Mouse (Mus musculus): ENCODE data around the gene Wnt9b.
"Not testable (repeated sequence)": the region's sequence is repeated elsewhere in the genome, so short reads cannot be mapped to it uniquely, and the experiment has no call there.

Wnt9b gene

DNA sequence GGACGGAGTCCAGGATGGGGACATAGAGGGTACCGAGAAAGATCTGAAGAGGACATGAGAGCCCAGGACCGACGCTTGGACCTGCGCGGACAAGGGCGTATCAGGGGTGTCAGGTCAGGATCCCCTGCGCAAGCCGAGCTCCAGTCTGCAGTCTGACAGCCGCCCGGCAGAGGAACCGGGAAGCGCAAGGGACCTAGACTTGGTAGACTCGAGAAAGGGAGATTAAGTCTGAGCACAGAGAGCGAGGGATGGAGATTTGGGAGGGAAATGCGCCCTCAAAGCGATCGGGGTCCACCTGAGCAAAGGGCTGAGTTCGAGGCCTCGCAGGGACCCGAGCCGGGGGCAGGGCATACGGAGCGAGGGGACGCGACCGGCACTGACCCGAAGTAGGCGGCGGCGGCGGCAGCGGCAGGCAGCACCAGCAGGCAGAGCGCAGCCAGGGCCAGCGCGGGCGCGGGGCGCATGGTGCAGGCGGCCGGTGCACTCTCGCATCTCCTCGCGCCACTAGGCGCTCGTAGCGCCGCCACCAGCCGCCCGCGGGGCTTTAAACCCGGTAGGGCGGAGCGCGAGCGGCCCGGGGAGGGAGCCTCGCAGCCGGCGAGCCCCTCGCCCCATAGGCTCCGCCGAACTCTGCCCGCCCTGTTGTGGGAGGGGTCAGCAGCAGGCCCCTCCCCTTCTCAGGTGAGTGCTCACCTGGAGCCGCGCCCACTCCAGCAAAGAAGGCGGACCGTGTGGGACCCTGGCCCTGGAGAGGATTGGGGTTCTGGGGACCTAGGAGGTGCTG lies at the start of gene Wnt9b:
Gene Wnt9b, minus strand, starts transcription at position 516 of the 784 bp plus-strand sequence.
- DNase-seq (ENCODE audit: low spot score): no peak

DNA sequence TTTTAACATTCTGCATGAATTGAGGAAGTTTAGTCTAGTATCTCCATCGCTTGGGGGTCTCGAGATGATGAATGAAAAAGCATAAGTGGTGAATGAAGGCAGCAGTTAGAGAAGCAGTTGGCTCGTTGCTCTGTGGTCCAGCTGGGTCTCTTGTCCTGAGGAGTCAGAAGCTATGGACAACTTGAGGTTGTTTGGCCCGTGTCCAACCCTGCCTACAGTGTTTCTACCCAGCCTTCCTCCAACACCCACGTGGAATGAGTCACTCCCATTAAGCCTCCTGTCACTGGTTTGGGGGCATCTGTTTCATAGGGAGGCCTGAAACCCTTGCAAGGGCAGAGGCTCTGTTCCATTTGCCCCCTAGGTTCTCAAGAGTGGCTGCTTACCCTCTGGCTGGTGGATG lies 40.3 kb upstream of the Wnt9b start:
- no peak for DNase-seq (ENCODE audit: low spot score)

DNA sequence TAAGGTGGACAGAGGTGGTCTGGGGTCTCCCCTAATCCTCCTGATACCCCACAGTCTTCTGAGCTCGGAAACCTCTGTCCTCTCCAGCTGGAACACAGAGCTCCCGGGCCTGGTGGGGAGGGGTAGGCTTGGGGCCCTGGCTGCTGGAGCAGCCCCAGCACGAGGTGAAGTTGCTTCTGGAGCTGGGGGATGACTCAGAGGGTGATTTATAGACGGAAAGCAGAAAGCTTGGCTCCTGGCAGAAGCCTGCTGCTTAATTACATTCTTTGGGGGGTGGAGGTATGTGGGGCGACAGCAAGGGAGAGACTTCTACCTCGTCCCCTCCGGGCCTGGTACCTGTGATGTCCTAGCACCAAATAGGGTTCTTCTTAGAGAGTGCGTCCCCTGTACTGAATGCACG lies 30.5 kb upstream of the Wnt9b start:
- no peak for DNase-seq (ENCODE audit: low spot score)

DNA sequence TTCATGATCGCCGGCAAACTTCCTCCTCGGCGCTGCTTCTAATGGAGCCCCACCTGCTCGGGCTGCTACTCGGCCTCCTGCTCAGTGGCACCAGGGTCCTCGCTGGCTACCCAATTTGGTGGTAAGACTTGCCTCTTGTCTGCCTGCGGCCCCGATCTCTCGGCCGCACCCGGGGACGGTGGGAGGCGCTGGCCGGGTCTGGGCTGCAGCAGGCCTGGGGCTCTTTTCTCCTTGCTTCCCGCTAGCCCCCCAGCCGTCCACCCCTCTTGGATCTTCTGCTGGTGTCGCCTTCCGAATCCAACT lies 24.6 kb upstream of the Wnt9b start:
- no peak for DNase-seq (ENCODE audit: low spot score)

DNA sequence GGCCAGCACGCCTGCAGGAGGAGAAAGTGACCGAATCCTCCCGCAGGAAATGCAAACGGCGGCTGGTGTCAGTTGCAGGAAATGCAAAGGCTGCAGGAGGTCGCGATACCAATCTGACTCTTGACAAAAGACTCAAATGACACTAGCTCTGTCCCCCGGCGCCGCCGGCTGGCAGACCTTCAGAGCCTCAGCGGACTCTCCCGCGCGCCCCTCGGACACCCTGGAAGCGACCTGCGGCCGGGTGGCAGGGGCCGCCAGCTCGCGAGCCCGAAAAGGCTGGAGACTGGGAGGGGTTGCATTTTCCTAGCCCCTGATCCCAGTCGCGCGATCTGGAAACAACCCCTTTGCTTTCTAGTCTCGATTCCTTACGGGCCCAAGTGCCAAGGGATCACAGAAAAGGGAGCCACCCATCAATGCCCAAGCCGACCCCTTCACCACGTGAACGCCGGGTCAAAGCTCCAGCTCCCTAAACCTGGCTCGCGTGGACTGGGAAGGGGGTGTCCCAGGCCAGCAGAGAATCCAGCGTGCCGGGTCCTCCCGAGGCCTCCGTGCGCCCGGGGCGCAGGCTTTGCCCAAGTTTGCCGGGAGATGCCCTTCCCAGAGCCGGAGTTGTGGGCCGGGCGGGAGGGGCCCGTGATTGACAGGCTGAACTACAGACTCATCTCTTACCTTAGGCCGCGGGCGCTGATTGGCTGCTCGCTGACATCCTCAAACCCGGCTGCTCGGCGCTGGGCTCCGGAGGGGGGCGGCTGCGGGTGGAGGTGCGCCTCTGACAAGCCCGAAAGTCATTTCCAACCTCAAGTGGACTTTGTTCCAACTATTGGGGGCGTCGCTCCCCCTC lies 24.0 kb upstream of the Wnt9b start, which contains the start of gene Wnt3:
Gene Wnt3, plus strand, starts transcription at position 764 of the 841 bp plus-strand sequence.
- no peak for DNase-seq (ENCODE audit: low spot score)

DNA sequence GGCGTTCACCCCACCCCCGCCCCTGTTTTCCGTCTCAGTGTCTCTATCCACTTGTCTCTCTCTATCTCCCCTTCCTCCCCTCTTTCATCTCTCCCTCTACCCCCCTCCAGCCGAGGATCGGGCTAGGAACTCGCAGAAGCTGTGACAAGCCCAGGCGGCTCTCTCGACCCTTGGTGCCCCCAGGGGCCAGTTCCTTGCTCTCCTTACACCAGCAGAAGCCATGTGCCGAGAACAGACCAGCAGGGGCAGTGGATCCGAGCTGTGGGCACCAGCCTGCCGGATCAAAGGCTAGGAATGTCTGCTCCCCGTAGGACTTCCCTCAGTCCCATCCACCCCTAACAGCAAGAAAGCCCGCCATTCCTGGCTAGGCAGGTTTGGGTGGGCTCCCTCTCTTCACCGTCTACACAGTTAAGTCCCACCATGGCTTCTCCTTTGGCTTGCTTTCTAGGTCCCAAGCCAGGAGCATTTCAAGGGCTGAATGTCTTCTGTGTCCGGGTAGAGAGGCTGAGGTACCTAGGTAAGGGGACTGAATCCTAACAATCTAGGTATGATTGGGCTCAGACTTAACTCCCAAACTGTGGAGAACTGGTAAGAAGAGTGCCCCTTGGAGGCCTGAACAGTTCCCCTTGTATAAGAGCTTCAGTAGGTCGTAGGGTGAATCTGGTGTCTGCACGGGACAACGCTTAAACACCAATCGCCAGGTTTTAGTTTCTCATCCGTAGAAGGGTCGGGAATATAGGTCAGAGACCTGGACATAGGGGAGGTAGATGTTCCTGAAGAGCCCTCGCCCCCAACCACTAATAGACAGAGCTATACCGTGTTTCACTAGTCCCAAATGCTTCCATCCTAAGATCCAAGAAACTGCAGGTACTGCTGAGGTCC lies 23.1 kb upstream of the Wnt9b start:
- no peak for DNase-seq (ENCODE audit: low spot score)

DNA sequence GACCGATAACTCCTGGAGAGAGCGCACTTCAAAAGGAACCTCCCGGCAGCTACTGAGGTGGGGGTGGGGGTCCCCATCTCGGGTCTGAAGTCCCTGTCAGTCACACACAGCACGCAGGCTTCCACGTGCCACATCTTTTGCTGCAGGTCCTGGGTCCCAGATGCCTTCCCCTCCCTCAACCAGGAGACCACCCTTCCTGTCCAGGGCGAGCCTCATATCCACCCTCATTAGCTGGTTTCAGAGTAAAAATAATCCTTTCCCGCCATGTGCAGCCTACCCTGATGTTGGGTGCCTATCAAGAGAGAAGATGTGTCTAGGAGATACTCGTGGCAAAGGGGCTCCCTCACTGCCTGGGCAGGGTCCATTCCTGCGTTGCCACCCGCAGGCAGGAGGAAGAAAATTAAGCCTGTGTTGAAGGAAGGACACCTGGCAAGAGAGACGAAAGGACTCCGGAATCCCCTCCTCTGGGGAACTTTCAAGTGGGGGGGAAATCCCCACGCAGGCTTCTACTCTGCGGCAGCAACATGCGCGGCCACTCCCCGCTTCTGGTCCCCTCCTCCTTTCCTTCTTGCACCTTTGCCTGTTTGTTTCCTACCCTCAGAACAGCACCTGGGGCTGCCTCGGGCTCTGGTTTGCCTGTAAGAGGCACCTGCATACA lies 21.7 kb upstream of the Wnt9b start:
- peak; percentile 26 for DNase-seq (ENCODE audit: low spot score)

DNA sequence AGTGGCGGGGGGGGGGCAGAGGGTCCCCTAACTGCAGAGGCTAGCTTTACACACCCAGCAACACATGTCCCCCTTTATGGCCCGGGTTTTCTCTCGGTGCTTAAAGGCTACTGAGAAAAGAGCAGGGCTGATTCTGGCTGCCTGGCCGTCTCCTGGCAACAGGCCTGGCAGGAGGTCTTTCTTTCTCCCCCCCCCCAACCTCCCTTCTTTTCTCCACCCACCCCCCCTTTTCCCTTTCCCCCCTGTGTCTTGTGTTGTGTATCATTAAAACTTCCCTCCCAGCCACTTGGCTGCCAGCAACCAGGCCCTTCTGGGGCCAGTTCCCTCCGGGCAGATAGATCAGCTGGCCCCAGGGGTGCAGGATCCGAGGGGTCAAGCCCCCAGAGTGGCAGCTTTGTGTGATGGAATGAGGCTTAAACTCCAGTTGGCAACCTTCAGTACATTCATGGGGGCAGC lies 16.0 kb upstream of the Wnt9b start:
- DNase-seq (ENCODE audit: low spot score): no peak

DNA sequence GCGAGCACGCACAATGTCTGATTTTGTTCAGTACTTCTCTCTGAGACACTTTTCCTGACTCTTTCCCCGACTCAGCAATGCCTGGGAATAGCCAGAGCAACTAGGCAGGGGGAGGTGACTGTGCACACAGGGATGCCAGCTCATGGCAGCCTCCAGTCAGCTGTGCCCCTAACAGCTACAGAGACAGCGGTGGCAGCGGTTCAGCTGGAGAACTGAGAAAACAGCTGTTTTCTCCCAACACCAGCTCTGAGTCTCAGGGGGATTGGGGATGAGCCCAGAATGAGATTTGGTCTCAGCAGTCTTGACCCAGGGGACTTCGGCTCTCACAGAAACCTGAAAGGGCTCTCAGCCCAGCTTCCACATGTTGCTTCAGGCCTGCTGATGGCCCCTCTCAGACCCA lies 15.0 kb upstream of the Wnt9b start:
- DNase-seq (ENCODE audit: low spot score): no peak

DNA sequence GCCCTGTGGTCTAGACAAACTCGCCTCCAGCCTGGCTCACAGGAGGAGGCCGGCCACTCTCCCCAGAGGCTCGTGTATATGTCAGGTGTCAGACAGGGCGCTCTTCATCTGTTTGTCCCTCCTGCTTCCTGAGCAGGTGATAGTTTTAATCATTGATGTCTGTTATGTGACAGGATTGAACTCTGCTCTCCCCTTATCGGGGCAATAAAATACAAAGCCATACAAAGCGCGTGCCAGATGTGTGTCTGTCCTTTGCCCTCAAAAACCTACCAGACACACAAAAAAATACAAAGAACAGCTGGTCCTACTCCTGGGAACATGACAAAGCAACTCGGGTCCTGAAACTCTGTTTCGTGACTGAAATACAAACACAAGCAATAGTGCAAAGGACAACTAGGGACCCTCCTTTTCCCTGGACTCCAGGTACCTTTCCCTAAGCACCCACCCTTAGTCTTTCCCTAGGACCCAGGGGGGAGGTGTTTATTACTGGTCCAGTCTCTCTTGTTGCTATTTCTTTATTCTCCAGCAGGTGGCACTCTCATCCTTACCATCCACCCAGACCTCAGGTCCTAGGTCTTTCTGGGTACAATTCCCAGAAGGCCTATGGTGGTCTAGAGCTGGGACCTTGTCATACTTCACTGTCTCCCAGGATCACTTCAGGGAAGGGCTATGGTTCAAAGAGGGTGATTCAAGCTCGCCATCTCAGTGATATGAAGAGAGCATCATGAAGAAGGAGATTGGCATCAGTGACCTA lies 14.0 kb upstream of the Wnt9b start:
- no peak for DNase-seq (ENCODE audit: low spot score)

DNA sequence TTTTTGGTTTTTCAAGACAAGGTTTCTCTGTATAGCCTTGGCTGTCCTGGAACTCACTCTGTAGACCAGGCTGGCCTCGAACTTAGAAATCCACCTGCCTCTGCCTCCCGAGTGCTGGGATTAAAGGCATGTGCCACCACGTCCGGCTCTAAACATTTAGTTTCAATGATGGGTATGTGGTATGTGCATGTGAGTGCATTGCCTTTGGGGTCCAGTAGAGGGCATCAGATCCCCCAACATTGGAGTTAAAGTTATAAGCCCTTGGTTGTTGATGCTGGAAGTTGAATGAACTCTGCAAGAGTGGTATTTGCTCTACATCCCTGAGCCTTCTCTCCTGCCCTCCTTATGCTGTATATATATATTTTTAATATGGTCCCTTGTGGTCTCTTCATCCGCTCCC lies 11.3 kb upstream of the Wnt9b start:
- not testable (repeated sequence) for DNase-seq (ENCODE audit: low spot score)

DNA sequence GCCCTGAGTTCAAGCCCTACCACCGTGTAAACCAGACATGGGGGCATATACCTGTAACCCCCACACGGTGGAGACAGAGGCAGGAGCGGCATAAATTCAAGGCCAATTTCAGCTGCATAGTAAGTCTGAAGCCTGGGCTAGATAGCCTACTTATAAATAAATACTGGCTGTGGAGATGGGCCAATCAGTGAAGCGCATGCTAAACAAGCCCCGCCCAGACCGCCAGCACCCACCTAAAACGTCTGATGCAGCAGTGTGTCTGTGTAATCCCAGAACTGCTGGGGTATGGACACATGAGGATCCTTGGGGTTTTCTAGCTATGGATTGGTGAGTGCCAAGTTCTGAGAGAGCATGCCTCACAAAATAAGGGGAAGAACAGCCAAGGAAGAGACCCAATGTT lies 10.5 kb upstream of the Wnt9b start:
- DNase-seq (ENCODE audit: low spot score): no peak

DNA sequence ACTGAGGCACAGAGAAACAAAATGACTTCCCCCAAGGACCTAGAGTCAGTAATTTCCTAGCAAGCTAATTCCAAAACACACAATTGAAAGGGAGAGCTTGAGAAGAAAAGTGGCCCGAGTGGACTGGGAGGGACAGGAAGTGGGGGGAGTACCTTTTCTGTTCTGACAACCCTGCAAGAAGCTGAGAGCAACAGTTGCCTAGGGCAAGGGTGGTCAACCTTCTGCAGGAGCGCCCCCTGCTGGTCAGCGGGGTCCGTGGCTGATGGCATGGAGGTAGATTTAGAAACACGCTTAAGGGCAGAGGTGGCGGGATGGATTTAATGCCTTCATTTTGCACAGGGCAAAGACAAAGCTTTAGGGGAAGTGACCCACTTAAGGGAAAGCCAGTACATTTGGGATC lies 9.1 kb upstream of the Wnt9b start:
- peak; percentile 33 for DNase-seq (ENCODE audit: low spot score)

DNA sequence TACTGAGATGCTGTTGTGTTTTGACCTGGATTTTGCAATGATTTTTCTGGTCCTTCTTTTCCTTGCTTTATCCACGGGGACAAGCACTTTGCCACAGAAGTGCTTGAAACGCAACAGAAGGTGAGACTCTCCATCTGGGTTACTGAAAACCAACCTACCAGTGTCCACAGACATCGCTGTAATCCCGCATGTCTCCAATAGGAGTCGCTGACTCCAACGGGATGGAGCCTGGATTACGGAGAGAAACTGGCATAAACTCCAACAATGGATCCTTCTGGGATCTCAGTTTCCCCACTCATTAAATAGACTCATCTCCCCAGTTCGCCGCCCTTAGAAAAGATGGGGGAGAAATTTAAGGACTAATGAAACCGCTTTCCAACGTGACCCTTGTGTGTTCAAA lies 8.4 kb upstream of the Wnt9b start:
- no peak for DNase-seq (ENCODE audit: low spot score)

DNA sequence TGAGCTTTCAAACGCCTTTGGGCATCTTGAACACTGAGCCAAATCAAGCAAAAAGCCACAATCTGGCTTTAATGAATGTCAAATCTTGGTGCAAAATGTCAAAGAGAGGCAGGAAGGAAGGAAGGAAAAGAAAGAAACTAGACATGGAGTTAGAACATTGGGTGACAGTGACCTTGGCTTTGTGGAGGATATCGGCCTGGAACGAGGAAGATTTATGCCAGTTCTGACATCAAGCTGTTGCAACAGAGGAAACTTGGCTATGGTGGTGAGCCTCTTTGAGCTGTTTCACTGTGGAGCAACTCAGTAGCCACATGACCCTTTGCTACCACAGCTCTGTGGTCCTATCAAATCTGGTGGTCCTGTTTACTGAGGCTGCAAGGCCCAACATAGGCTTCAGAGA lies 991 bp upstream of the Wnt9b start:
- DNase-seq (ENCODE audit: low spot score): no peak

DNA sequence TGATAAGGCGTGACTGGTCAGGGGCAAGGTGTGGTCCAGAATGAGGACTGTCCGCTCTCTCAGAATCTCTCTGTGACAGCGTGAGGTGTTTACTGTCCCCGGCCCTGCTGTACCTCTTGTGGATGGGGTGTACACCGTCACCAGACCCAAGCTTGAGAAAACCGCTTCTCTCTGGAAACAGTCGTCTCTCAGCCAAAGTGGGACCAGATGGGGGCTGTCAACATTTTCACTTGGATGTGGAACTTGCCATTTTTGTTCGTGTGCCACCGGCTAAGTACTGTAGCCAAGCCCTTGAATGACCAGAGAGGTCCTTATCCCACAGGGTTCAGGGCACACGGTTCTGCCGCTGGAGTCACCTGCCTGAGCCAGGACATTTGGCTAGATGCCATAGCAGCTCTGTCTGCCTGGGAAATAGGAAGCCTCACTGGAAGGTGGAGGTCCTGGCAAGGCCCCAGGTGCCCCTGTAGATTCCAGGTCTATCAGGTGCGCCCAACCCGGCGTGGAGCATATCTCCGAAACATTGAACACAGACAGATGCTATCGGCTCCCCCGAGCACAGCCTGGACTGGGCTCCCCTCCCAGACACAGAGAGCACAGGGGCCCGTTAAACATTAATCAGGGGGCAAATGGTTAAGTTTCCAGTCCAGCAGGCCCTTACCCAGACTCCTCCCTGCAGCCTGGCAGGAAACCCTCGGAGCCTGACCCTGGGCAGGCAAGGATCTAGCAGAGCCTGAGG lies 14.4 kb downstream of the Wnt9b start:
- DNase-seq (ENCODE audit: low spot score): no peak

DNA sequence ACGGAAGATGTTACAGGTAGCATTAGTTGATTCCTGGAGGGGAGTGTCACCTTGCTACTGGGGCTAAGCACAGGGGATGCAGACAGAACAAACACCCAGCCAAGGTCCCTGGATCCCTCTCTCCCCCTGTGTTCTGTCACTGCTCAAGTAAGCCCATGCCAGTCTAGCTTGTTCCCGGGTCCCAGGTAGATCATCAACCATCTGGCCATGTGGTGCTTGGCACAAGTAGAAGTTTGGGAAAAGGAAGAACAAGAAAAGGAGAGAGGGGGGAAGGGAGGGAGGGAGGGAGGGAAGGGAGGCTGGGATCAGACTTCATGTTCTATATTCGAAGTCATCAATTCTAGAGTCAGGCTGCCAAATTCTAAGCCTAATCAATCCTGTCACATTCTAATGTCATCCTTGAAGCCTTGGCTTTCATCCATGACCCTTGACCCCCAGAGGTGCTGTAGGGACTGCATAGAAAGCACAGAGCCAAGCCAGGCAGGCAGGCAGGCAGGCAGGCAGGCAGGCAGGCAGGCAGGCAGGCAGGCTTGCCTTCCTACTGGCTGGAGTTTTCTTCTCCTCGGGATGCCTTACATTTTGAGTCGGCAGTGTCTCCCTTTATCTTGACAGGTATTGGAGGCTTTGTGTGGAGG lies 15.1 kb downstream of the Wnt9b start:
- DNase-seq (ENCODE audit: low spot score): no peak

DNA sequence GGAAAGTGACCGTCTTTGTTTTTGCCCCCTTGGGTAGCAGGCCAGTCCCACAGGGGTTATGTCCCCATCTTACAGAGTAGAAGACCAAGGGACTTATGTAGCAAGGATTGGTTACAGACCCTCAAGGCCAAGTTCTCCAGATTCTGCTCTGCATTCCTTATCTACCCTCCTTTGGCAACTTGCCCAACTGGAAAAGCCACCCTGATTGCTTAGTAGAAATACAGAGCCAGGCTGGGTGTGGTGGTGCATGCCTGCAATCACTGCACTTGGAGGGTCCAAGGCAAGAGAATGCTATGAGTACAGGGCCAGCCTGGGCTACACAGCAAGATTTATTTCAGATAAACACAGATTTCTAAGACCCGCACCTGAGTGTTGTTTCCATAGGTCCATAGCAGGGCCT lies 15.7 kb downstream of the Wnt9b start:
- DNase-seq (ENCODE audit: low spot score): no peak

DNA sequence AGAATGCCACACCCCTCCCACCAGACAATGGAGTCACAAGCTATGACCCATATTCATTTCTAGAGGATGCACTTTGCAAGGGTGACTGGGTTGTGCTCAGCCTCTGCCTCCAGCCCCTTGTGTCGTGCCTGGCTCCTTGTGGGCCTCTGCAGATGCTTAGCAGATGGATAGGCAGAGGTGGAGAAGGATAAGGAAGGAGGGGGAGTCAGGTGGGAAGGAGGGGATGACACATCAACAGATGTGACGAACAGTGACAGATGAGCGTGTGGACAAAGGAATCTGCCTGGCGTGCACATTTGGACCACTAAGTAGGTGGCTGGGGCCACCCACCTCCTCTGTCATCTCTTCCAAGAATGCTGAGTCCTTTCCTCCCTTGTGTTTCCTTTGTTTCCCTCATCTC lies 16.6 kb downstream of the Wnt9b start:
- no peak for DNase-seq (ENCODE audit: low spot score)

DNA sequence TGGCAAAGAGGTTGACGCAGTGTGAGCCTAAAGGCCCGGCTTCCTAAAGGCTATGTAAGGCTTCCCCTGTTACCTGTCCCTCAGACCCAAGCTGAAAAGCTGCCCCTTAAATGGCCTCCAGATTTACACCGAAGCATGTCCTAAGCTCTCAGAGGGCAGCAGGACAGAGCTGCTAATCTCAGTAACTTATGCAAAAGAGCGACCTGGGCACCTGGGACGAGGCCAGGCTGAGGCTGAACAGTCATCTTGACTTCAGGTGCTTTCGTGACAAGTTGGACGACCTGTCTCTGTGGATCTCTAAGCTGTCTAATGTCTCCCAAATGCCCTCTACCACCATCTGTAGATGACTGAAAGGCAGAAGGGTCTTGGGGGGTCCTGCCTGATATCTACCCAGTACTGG lies 17.3 kb downstream of the Wnt9b start:
- DNase-seq (ENCODE audit: low spot score): no peak
